Mouse (Mus musculus) spleen, adult 18-20 months (tissue): ENCODE data around the gene Gfap.

Source experiments
- DNase-seq, 2 experiments: peaks; one replicate each; pipeline ENCODE4 v3.0.0; 2022; ENCODE audit warnings: mixed read lengths in 2 of 2

Gfap gene

GRCm38 (mm10) chr11:102900763-102901162 lies at the start of gene Gfap:
Gene Gfap (minus strand): TSS chr11:102900912.
- peak in 1 of 2 experiments; percentile 59 for DNase-seq

DNA sequence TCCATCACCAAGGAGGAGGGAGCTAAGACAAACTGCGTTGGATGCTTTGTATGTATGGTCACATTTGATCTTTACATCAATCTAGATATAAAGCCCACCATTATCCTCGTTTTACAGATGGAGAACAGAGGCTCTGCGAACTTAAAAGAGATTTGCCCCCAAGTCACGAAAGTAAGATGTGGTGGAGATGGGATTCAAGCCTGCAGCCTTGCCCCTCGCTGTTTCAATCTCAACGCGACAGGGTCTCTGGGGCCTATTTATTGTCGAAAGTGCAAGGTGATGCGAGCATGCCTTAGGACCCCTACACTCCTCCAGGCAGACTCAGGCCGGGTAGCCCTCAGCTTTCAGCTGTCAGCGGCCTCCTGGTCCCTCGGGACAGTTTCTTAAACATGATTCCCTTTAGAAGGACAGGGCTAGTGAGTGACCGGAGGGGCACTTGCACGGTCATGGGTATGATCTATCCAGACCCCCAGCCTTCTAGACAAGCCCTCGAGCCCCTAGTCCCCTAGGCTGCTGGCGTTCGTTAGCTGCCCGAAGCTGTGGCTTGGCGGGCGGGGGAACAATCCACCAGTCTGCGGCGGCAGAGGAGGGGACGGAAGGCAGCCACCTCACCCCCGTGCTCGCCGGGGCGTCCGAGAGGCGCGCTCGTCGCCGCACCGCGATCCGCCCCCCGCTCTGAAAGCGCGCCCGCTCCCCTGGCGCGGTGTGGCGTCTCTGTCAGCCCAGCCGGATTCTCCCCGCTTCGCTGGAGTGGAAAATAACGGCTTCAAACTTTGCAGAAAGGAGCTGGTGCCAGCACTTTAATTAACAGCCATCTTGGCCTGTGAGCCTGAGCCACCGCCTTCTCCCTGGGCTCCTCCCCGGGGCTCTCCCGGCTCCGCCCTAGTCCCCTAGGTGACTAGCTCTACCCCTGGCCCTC lies 47.6 kb upstream of the Gfap start:
- peak in 1 of 2 experiments; percentile 24 for DNase-seq

- DNase-seq, result no peak
These were observed 46.3 kb upstream of the Gfap start for GRCm38 (mm10) chr11:102946992-102947343.

GRCm38 (mm10) chr11:102946265-102946991 lies 45.7 kb upstream of the Gfap start, which contains the start of gene C1ql1:
Gene C1ql1 (minus strand): TSS chr11:102946688.
- peak; percentile 75 to 78 for DNase-seq

- DNase-seq, result no peak
These were observed 44.9 kb upstream of the Gfap start for GRCm38 (mm10) chr11:102945306-102946264.

DNA sequence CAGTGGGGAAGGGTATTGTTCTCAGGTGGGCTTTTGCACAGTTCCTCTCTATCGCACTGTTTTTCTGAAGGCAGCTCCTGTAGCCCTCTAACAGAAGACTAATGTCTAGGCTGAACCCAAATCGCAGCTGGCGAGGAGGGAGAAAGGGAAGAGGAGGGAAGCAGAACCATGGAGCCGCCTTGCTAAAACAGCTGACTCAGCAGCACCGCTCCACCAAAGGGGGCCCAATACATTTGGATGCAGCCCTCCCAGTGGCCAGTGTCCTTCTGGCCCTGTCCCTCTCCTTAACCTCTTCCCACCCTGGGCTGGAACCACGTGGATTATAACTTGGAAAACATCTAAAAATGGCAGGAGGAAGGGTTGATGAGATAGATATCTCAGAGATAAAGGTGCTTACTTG lies 40.5 kb upstream of the Gfap start:
- DNase-seq, result no peak

DNA sequence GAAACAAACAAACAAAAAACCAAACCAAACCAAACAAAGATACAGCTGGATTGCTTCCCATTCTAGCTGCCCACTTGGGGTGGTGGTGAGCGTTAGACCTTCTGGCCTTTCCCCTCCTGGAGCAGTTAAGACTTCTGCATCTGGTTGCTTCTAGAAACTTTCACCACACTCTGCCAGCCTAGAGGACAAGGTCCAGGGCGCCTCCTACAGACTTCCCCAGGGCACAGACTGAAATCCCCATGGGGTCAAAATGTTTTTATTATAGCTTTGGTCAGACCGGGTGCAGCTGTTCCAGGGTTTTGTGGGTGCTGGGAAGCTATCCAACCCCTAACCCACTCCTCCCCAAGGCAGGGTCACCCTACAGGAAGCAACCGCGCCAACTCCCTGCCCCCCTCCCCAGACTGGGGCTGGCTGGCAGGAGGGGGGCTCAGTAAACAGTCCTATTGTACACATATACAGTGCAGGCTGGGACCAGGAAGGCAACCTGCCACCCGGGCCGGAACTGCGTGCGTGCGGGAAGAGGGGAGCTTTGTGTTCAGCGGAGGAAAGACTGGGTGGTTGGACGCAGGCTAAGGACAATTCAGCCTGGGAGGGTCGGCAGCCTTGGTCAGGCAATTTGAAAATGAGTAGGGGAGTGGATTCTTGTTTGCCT lies 38.4 kb upstream of the Gfap start:
- DNase-seq, result no peak

DNA sequence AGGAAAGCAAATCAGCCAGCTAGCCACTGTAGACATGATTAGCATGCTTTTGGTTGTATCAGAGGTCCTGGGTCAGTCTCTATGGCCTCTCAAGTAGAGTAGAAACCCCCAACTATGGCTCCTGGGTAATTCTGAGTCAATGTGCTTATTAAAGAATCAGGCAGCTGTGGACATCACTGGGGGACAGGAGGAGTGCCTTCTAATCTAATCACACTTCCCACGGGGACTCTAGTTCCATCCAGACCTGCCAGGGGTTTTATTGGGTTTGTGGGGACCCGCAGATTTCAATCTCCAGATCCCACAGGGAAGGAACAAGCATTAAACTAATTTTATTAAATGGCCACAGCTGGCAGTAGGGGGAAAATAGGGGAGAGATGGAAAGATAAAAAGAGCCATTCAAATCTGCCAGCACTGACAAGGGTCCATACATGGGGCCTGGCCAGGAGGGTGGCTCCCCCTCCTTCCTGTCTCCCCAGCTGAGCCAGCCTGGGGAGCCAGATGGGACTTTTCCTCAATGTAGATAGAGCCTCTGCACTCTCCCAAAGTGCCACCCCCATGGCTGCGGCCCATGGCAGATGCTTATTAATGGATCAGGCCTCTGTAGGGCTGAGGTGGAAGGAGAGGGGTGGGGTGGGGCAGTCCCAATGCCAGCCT lies 36.9 kb upstream of the Gfap start:
- no peak for DNase-seq

GRCm38 (mm10) chr11:102936272-102936671 lies 35.6 kb upstream of the Gfap start:
- DNase-seq, result no peak

GRCm38 (mm10) chr11:102930672-102931071 lies 30.0 kb upstream of the Gfap start:
- DNase-seq, result no peak

DNA sequence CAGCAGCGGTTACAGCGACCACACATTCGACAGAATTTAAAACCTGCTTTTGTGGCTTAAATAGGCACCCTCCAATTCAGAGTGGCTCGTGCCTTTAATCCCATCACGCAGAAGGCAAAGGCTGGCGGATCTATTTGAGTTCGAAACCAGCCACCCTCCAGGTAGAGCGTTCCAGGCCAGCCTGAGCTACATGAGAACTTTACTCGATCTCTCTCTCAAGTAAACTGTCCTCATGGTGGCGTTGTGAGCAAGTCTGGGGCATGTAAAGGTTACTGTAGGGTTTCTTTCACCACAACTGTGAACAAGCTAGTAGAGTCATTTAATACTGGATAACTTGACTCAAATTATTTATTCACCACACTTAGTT lies 24.6 kb upstream of the Gfap start:
- no peak for DNase-seq

GRCm38 (mm10) chr11:102924557-102925350 lies 24.0 kb upstream of the Gfap start, which contains the start of gene Kif18b:
Gene Kif18b (minus strand): TSS chr11:102925124.
- DNase-seq, result peak; percentile 83 to 88

DNA sequence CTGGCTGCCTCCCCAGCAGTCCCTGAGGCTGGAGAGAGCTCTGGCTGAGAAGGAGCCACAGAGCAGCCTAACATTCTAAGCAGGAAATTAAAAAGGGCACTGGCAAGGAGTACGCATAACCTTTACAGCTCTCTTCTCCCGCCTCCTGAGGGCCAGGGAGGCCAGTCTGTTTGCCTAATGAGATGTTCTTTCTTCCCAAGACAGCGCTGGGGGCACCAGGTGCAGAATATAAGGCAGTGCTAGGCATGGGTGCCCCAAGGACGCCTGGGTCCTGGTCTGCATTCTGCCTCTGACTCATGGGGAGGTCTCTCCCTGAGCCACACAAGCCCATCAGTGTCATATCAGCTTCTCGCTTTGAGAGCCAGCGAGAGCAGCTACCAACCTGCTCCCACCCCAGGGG lies 20.8 kb upstream of the Gfap start:
- no peak for DNase-seq

DNA sequence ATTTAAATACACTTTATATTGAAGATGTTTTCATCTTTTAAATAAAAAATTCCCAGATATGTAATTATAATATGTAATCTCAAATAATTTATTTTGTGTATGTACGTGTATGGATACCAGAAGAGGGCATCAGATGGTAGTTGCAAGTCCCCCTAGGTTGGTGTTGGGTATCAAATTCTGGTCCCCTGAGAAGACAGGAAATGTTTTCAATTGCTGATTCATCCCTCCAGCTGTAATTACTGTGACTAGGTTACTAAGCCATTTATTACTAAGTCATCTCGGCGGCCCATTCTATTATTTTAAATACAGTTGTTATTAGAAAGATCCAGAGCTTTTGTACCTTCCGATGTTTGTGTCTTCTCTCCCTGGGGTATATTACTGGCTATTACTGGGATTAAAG lies 17.4 kb upstream of the Gfap start:
- DNase-seq, result no peak

GRCm38 (mm10) chr11:102915380-102915779 lies 14.7 kb upstream of the Gfap start:
- no peak for DNase-seq

GRCm38 (mm10) chr11:102911376-102911775 lies 10.7 kb upstream of the Gfap start:
- no peak for DNase-seq

- DNase-seq, result no peak
These were observed 2.9 kb upstream of the Gfap start for GRCm38 (mm10) chr11:102903654-102904053.

DNA sequence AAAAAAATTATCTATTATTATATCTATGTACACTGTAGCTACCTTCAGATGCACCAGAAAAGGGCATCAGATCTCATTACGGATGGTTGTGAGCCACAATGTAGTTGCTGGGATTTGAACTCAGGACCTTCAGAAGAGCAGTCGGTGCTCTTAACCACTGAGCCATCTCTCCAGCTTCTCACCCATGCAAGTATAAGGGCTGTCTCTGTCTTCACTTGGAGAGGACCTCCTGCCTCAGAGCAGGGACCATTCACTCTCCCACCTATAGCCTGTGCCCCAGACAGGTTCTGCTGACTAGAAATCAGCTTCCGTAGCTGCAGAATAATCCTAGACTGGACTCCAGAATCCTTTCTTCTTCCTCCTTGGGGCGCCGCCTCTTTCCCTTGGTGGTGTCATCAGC lies 1.4 kb upstream of the Gfap start:
- DNase-seq, result no peak

DNA sequence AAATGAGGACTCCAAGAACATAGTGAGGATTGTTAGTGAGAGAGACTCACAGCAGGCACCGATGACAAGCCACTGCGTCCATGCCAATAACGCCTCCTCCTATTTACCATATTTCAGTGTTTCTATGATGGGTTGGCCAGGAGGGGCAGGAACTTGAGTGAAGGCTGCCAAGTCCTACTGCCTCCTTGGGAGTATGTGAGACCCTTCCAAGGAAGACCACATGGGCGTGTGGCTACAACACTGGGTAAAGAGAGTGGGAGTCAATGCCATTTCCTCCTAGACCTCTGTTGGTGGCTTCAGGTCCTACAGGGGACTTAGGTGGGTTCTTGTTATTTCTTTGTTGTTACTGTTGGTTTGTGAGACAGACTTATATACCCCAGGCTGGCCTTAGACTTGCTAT lies 487 bp upstream of the Gfap start:
- no peak for DNase-seq

GRCm38 (mm10) chr11:102898408-102898807 lies 2.3 kb downstream of the Gfap start:
- no peak for DNase-seq

- DNase-seq, result no peak
These were observed 4.1 kb downstream of the Gfap start for GRCm38 (mm10) chr11:102896641-102897040.
